Mouse (Mus musculus) MEL-GATA-1-ER (cell line): Measurements from ENCODE around the gene Zbtb17.

Source experiments
- DNase-seq: peaks from one replicate; pipeline ENCODE4 v3.0.0-alpha.2; 2012; ENCODE audit warnings: low read depth; ENCODE audit errors: extremely low read depth

Zbtb17 gene

GRCm38 (mm10) chr4:141444451-141445327, at the start of gene Zbtb17:
TSS of gene Zbtb17 (plus strand) at chr4:141444654.
- DNase-seq, result peak; percentile 68

- DNase-seq, result no peak
These were observed 49.7 kb upstream of the Zbtb17 start for GRCm38 (mm10) chr4:141394751-141395150.

- DNase-seq, result no peak
These were observed 46.6 kb upstream of the Zbtb17 start for GRCm38 (mm10) chr4:141397861-141398260.

- DNase-seq, result no peak
These were observed 45.9 kb upstream of the Zbtb17 start, which contains the start of gene Clcnka for GRCm38 (mm10) chr4:141398545-141398944. TSS of gene Clcnka (minus strand) at chr4:141398724.

- DNase-seq, result no peak
These were observed 44.3 kb upstream of the Zbtb17 start for GRCm38 (mm10) chr4:141400171-141400570.

GRCm38 (mm10) chr4:141404518-141405313, 39.7 kb upstream of the Zbtb17 start:
- peak; percentile 57 for DNase-seq

- no peak for DNase-seq
These were observed 39.2 kb upstream of the Zbtb17 start for GRCm38 (mm10) chr4:141405314-141405622.

GRCm38 (mm10) chr4:141406516-141407299, 37.7 kb upstream of the Zbtb17 start:
- DNase-seq, result peak; percentile 24

GRCm38 (mm10) chr4:141408577-141408976, 35.9 kb upstream of the Zbtb17 start:
- DNase-seq, result no peak

- DNase-seq, result no peak
These were observed 32.9 kb upstream of the Zbtb17 start for GRCm38 (mm10) chr4:141411430-141411992.

GRCm38 (mm10) chr4:141415924-141416323, 28.5 kb upstream of the Zbtb17 start, which contains the start of gene Clcnkb:
TSS of gene Clcnkb (minus strand) at chr4:141416014.
- no peak for DNase-seq

GRCm38 (mm10) chr4:141419398-141420191, 24.9 kb upstream of the Zbtb17 start:
- no peak for DNase-seq

GRCm38 (mm10) chr4:141420192-141420829, 24.1 kb upstream of the Zbtb17 start, which contains the start of gene Hspb7:
TSS of gene Hspb7 (plus strand) at chr4:141420779.
- DNase-seq, result no peak

- DNase-seq, result no peak
These were observed 23.6 kb upstream of the Zbtb17 start for GRCm38 (mm10) chr4:141420886-141421285.

- no peak for DNase-seq
These were observed 23.0 kb upstream of the Zbtb17 start for GRCm38 (mm10) chr4:141421423-141421822.

GRCm38 (mm10) chr4:141422841-141423240, 21.6 kb upstream of the Zbtb17 start:
- DNase-seq, result no peak

- DNase-seq, result no peak
These were observed 21.2 kb upstream of the Zbtb17 start for GRCm38 (mm10) chr4:141423288-141423687.

- DNase-seq, result no peak
These were observed 20.6 kb upstream of the Zbtb17 start for GRCm38 (mm10) chr4:141423691-141424431.
